ENCODE assay signal across 11 mouse cellular contexts in the genomic region with DNA sequence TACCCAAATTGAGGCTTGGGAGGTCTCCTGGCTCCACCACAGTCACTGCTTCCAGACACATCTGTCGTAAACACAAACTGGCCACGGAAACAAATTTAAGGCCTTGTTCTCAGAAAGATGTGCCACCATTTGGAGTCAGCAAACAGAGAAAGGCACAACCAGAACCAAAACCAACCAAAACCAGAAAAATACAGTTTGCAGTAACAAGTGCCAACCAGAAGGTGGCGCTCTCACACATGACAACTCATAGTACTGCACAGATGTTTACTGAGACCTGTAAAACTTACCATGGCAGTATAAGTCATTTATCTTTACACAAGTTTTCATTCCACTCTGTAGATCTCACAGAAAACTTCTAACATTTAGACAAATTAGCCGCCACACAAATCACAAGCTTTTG. TPM values are rescaled to one million over a fixed set of nuclear protein-coding genes. Genes with fewer than 3 reads are reported as not detected.
DNase-seq lines count a peak whose midpoint lies in the region; ATAC-seq and TF ChIP-seq lines count a peak whose summit lies in the region.
"Had no signal": no experiment of that assay in that cellular context is flagged by ENCODE, and none has a peak within 500 bp of the region (broad histone marks: within the 10 kb centered on the region; RNA-seq: fewer than 3 reads in every experiment).

No protein-coding gene starts in this region.

- peak; percentile 40; the same call in 1 of the 2 replicates for TF ChIP-seq CTCF in gastrocnemius, adult 2 months (IDR thresholded peaks at IDR 0.05)
- TF ChIP-seq CTCF in lung, postnatal 0 days (IDR thresholded peaks at IDR 0.05), result peak; percentile 51

- H3K4me2 ChIP-seq in lung, postnatal 0 days (replicated peaks; ENCODE audit: low read depth, low read length), result no peak overlapping the region
- H3K4me2 ChIP-seq: hindbrain, embryonic 12.5 days had no signal

- no peak overlapping the region for H3K27ac ChIP-seq in gastrocnemius, adult 2 months
- H3K27ac ChIP-seq in lung, postnatal 0 days (ENCODE audit: low read length), result no peak overlapping the region
- H3K27ac ChIP-seq: hindbrain, embryonic 12.5 days; macrophage had no signal

- H3K4me3 ChIP-seq in gastrocnemius, adult 2 months, result no peak overlapping the region
- H3K4me3 ChIP-seq in lung, postnatal 0 days (ENCODE audit: low read depth, low read length), result no peak overlapping the region
- H3K4me3 ChIP-seq: hindbrain, embryonic 12.5 days had no signal

- 62% methylated on average over 4 of the region's 4 CpGs for WGBS in lung, postnatal 0 days

- no peaks in the 10 kb centered on the region for H3K27me3 ChIP-seq in lung, postnatal 0 days (replicated peaks; ENCODE audit: insufficient read depth, low read length)
- H3K27me3 ChIP-seq: hindbrain, embryonic 12.5 days had no signal

- no peak for ATAC-seq in lung, postnatal 0 days

- intact Hi-C loops in gastrocnemius, adult 2 months (cut with DNase I), result loop anchor here (10.0 kb wide), 1 partner anchor 62 kb away; no protein-coding TSS in a partner anchor

- no peaks in the 10 kb centered on the region for H3K36me3 ChIP-seq in lung, postnatal 0 days (ENCODE audit: insufficient read depth, low read length)
- H3K36me3 ChIP-seq: hindbrain, embryonic 12.5 days had no signal

- no peak for DNase-seq in gastrocnemius, adult 2 months
- no peak for DNase-seq in gastrocnemius, postnatal 4 days (ENCODE audit: low spot score in 2 of 2)
- no peak for DNase-seq in lung, postnatal 0 days (ENCODE audit: low spot score)
- no peak for DNase-seq in lung, postnatal 36 days
- peak; percentile 12 for DNase-seq in MEL-GATA-1-ER (ENCODE audit: extremely low read depth, low read depth)
- DNase-seq in retina, postnatal 1 day, result peak; percentile 22
- DNase-seq in adrenal gland, postnatal 25 days, result no peak
- no peak for DNase-seq in kidney, postnatal 36 days
- DNase-seq: heart, adult 18-20 months had no signal

- no peak for TF ChIP-seq EP300 in lung, postnatal 0 days (IDR thresholded peaks at IDR 0.05)

- no peak overlapping the region for H3K9ac ChIP-seq in lung, postnatal 0 days (replicated peaks; ENCODE audit: low read depth)
- H3K9ac ChIP-seq: hindbrain, embryonic 12.5 days had no signal

- H3K9me3 ChIP-seq in lung, postnatal 0 days (ENCODE audit: low read length), result no peaks in the 10 kb centered on the region

- H3K4me1 ChIP-seq in lung, postnatal 0 days (ENCODE audit: insufficient read depth, low read depth, low read length), result no peaks in the 10 kb centered on the region
- H3K4me1 ChIP-seq: hindbrain, embryonic 12.5 days had no signal

RNA-seq across cellular contexts. Expression of gene Endog, which starts 4.6 kb away (rescaled TPM):
- 10 to 100 TPM; 50.8 to 67.6 TPM for total RNA-seq in gastrocnemius, adult 2 months (2021)
- total RNA-seq in gastrocnemius, postnatal 4 days (2021), result 10 to 100 TPM; 26.3 to 27.6 TPM
- polyA plus RNA-seq in lung, postnatal 0 days (2015; fragmentation: Nextera tagmentation; extraction: Ambion mirVana), result 19.6 and 24.4 TPM in 2 replicates
- total RNA-seq in adrenal gland, postnatal 25 days (2021), result 29.5 and 34.8 TPM in 2 replicates

RNA-seq across cellular contexts. Expression of gene Spout1, which starts 11.6 kb away (rescaled TPM):
- 1 to 10 TPM; 4.2 to 4.5 TPM for total RNA-seq in gastrocnemius, adult 2 months (2021)
- 10 to 100 TPM; 11.9 to 13.6 TPM for total RNA-seq in gastrocnemius, postnatal 4 days (2021)
- polyA plus RNA-seq in lung, postnatal 0 days (2015; fragmentation: Nextera tagmentation; extraction: Ambion mirVana), result 21.7 and 23.4 TPM in 2 replicates
- 25.9 and 28.7 TPM in 2 replicates for total RNA-seq in adrenal gland, postnatal 25 days (2021)

RNA-seq across cellular contexts. Expression of gene Tbc1d13, which starts 33.1 kb away (rescaled TPM):
- 10 to 100 TPM; 12.9 to 17.5 TPM for total RNA-seq in gastrocnemius, adult 2 months (2021)
- total RNA-seq in gastrocnemius, postnatal 4 days (2021), result 10 to 100 TPM; 24.7 to 26.2 TPM
- 4.5 and 6.5 TPM in 2 replicates for polyA plus RNA-seq in lung, postnatal 0 days (2015; fragmentation: Nextera tagmentation; extraction: Ambion mirVana)
- total RNA-seq in adrenal gland, postnatal 25 days (2021), result 54.0 and 71.3 TPM in 2 replicates

RNA-seq across cellular contexts. Expression of gene Kyat1, which starts 39.0 kb away (rescaled TPM):
- 10 to 100 TPM; 23.4 to 30.3 TPM for total RNA-seq in gastrocnemius, adult 2 months (2021)
- total RNA-seq in gastrocnemius, postnatal 4 days (2021), result 10 to 100 TPM; 11.9 to 12.7 TPM
- 12.7 and 17.1 TPM in 2 replicates for polyA plus RNA-seq in lung, postnatal 0 days (2015; fragmentation: Nextera tagmentation; extraction: Ambion mirVana)
- 25.7 and 28.7 TPM in 2 replicates for total RNA-seq in adrenal gland, postnatal 25 days (2021)

RNA-seq across cellular contexts. Expression of gene Zer1, which starts 42.3 kb away (rescaled TPM):
- 10 to 100 TPM; 23.1 to 25.2 TPM for total RNA-seq in gastrocnemius, adult 2 months (2021)
- total RNA-seq in gastrocnemius, postnatal 4 days (2021), result 10 to 100 TPM; 24.6 to 27.1 TPM
- polyA plus RNA-seq in lung, postnatal 0 days (2015; fragmentation: Nextera tagmentation; extraction: Ambion mirVana), result 4.9 and 5.0 TPM in 2 replicates
- total RNA-seq in adrenal gland, postnatal 25 days (2021), result 40.0 and 51.7 TPM in 2 replicates

Comparison
In these comparisons a context has a peak if more than half of its experiments do, and no peak if none do; other contexts are left out.
1. DNase-seq: peak in MEL-GATA-1-ER (single experiment) and retina, postnatal 1 day (single experiment); none in gastrocnemius, adult 2 months (single experiment), gastrocnemius, postnatal 4 days (0 of 2), lung, postnatal 0 days (single experiment), lung, postnatal 36 days (single experiment), adrenal gland, postnatal 25 days (single experiment) and kidney, postnatal 36 days (0 of 2).